Mouse (Mus musculus) liver, embryonic 14.5 days (tissue): ENCODE measurements around the gene Ankdd1b. TPM values are rescaled to one million over a fixed set of nuclear protein-coding genes. Genes with fewer than 3 reads are reported as not detected.

Source experiments
- ATAC-seq: fragments of 200-750 bp; cut with Nextera tagmentation; 2 replicates; pipeline ENCODE4 v1.8.0; 2017; ENCODE audit warnings: moderate number of reproducible peaks, mild to moderate bottlenecking, moderate library complexity; ENCODE audit not compliant: insufficient read depth
- DNase-seq, 3 experiments: peaks; one replicate each; pipeline ENCODE4 v3.0.0-alpha.2; 2012 to 2013; ENCODE audit warnings: low read depth in 3 of 3, low spot score in 3 of 3
- H3K27ac ChIP-seq: fragments of 300-500 bp; sonication (generic); 2 replicates; pipeline ENCODE4 v1.5.1; 2014; ENCODE audit warnings: moderate library complexity, mild to moderate bottlenecking, control low read depth, inconsistent platforms
- H3K27me3 ChIP-seq: fragments of 300-500 bp; sonication (generic); 2 replicates; pipeline ENCODE4 v1.6.1; 2014; ENCODE audit warnings: mild to moderate bottlenecking, low read length, moderate library complexity; ENCODE audit not compliant: control insufficient read depth, insufficient read depth
- H3K36me3 ChIP-seq: fragments of 300-500 bp; sonication (generic); replicated peaks from 2 replicates; pipeline ENCODE4 v1.6.1; 2014; ENCODE audit warnings: low read depth; ENCODE audit not compliant: control insufficient read depth, insufficient read depth
- H3K4me1 ChIP-seq, 2 experiments: fragments of 200-500 bp in 1 of 2; fragments of 300-500 bp in 1 of 2; sonication (generic) in 1 of 2; replicated peaks; 2 replicates each; pipeline ENCODE4 v1.6.1; 2012 to 2014; ENCODE audit warnings: antibody characterized with exemption in 1 of 2, inconsistent platforms in 1 of 2, low read length in 1 of 2; ENCODE audit not compliant: control insufficient read depth in 2 of 2, insufficient read depth in 2 of 2
- H3K4me2 ChIP-seq: fragments of 300-500 bp; sonication (generic); 2 replicates; pipeline ENCODE4 v1.6.1; 2014; ENCODE audit warnings: low read depth, mild to moderate bottlenecking, control low read depth, moderate library complexity
- H3K4me3 ChIP-seq, 2 experiments: fragments of 200-500 bp in 1 of 2; fragments of 300-500 bp in 1 of 2; sonication (generic) in 1 of 2; 2 replicates each; pipeline ENCODE4 v1.5.1; 2012 to 2014; ENCODE audit warnings: low read depth in 2 of 2, low read length in 2 of 2, mild to moderate bottlenecking in 2 of 2, control low read depth in 1 of 2, inconsistent platforms in 1 of 2, moderate library complexity in 1 of 2; ENCODE audit not compliant: insufficient read depth in 1 of 2
- H3K9ac ChIP-seq: fragments of 300-500 bp; sonication (generic); replicated peaks from 2 replicates; pipeline ENCODE4 v1.6.1; 2014; ENCODE audit warnings: mild to moderate bottlenecking, control low read depth, moderate library complexity
- H3K9me3 ChIP-seq: fragments of 300-500 bp; sonication (generic); 2 replicates; pipeline ENCODE4 v1.6.1; 2016; ENCODE audit warnings: low read length, mixed read lengths; ENCODE audit not compliant: control insufficient read depth
- CTCF ChIP-seq: IDR thresholded peaks from 2 replicates; pipeline ENCODE4 v1.5.1; 2016; ENCODE audit warnings: antibody characterized with exemption, low read depth, control low read depth
- EP300 ChIP-seq: IDR thresholded peaks from 2 replicates; pipeline ENCODE4 v1.6.1; 2016; ENCODE audit warnings: antibody characterized with exemption, low read depth
- WGBS: fragments of 180-500 bp; shearing (Covaris S2); extraction: QIAGEN DNeasy Blood & Tissue Kit; methylation state at CpG from one replicate; pipeline ENCODE4 v1.1.7; 2014; ENCODE audit not compliant: insufficient replicate concordance; 5-methylcytosine and 5-hydroxymethylcytosine counted together
- polyA plus RNA-seq, 2 experiments: library from polyadenylated mRNA; depleted of rRNA in 1 of 2; stranded (reverse) in 1 of 2; unstranded in 1 of 2; fragments of >200 nt; fragmentation: Nextera tagmentation in 1 of 2; extraction: Ambion mirVana in 1 of 2; gene quantifications; 2 replicates each; pipeline versions ENCODE4 v1.2.1 to v1.2.3; 2012 to 2014

Ankdd1b gene
- polyA plus RNA-seq, 2 experiments = 0.02 to 0.13 TPM

- Histone ChIP-seq H3K36me3 (no peaks in the 10 kb centered on the region), H3K9me3 (no peaks in the 10 kb centered on the region), H3K4me2 (no peak overlapping the region), H3K9ac (no peak overlapping the region), H3K27me3 (no peaks in the 10 kb centered on the region), H3K4me3 (no peak overlapping the region), H3K27ac (no peak overlapping the region), H3K4me1 (no peaks in the 10 kb centered on the region)
- 75% methylated on average over 11 of the region's 11 CpGs for WGBS
- TF ChIP-seq CTCF (no peak), EP300 (no peak)
- ATAC-seq (no peak), DNase-seq (no peak)
Observed at GRCm38 (mm10) chr13:96451386-96452140, 19.4 kb downstream of the Ankdd1b start.

GRCm38 (mm10) chr13:96450869-96451268 is 20.1 kb downstream of the Ankdd1b start:
- ATAC-seq (no peak), DNase-seq (no peak)
- Histone ChIP-seq H3K4me2 (no peak overlapping the region), H3K27me3 (no peaks in the 10 kb centered on the region), H3K4me1 (no peaks in the 10 kb centered on the region), H3K4me3 (no peak overlapping the region), H3K9ac (no peak overlapping the region), H3K9me3 (no peaks in the 10 kb centered on the region), H3K36me3 (no peaks in the 10 kb centered on the region), H3K27ac (no peak overlapping the region)
- 74% methylated on average over 7 of the region's 7 CpGs for WGBS
- TF ChIP-seq CTCF = no peak
- TF ChIP-seq EP300 = no peak

- Histone ChIP-seq H3K9me3 (no peaks in the 10 kb centered on the region), H3K9ac (no peak overlapping the region), H3K27me3 (no peaks in the 10 kb centered on the region), H3K36me3 (no peaks in the 10 kb centered on the region), H3K4me1 (no peaks in the 10 kb centered on the region), H3K4me2 (no peak overlapping the region), H3K27ac (no peak overlapping the region), H3K4me3 (no peak overlapping the region)
- no peak for ATAC-seq
- TF ChIP-seq EP300 (no peak), CTCF (no peak)
- no peak for DNase-seq
- 69% methylated on average over 11 of the region's 11 CpGs for WGBS
Observed at GRCm38 (mm10) chr13:96450205-96450856, 20.7 kb downstream of the Ankdd1b start.

GRCm38 (mm10) chr13:96440436-96440835 is 30.6 kb downstream of the Ankdd1b start:
- no peaks in the 10 kb centered on the region for H3K36me3 ChIP-seq
- no peak for DNase-seq
- 75% methylated on average over 4 of the region's 4 CpGs for WGBS
- no peaks in the 10 kb centered on the region for H3K27me3 ChIP-seq
- no peak for ATAC-seq
- H3K4me1 ChIP-seq = peaks cover 0 to 9% of the 10 kb centered on the region in 2 experiments; a peak in 2 of 4 replicates
- H3K27ac ChIP-seq = no peak overlapping the region
- H3K9ac ChIP-seq = no peak overlapping the region
- no peak overlapping the region for H3K4me3 ChIP-seq
- no peaks in the 10 kb centered on the region for H3K9me3 ChIP-seq
- no peak overlapping the region for H3K4me2 ChIP-seq
- TF ChIP-seq EP300 = no peak
- TF ChIP-seq CTCF = no peak

GRCm38 (mm10) chr13:96436921-96437320 is 34.1 kb downstream of the Ankdd1b start:
- DNase-seq = no peak
- ATAC-seq = no peak
- H3K36me3 ChIP-seq = no peaks in the 10 kb centered on the region
- no peak overlapping the region for H3K4me2 ChIP-seq
- no peak overlapping the region for H3K9ac ChIP-seq
- peaks cover 0 to 28% of the 10 kb centered on the region in 2 experiments; a peak in 2 of 4 replicates for H3K4me1 ChIP-seq
- no peak overlapping the region for H3K27ac ChIP-seq
- TF ChIP-seq CTCF = no peak
- no peak for TF ChIP-seq EP300
- no peaks in the 10 kb centered on the region for H3K9me3 ChIP-seq
- H3K27me3 ChIP-seq = no peaks in the 10 kb centered on the region
- no peak overlapping the region for H3K4me3 ChIP-seq
- 70% methylated on average over 1 of the region's 1 CpGs for whole genome bisulfite sequencing
